Mouse (Mus musculus) forebrain, embryonic 11.5 days (tissue): ENCODE measurements at regions not wholly inside any gene's neighbourhood (a gene's known extent, or its start where the extent isn't known, plus 50 kb on each side); places are given as distances from the start of the nearest gene placed in this dataset.

Source experiments
- ATAC-seq: fragments of 200-750 bp; cut with Nextera tagmentation; replicated peaks from 2 replicates; pipeline ENCODE4 v1.8.0; 2017; ENCODE audit warnings: moderate TSS enrichment; ENCODE audit not compliant: low FRiP score
- DNase-seq: peaks from one replicate; pipeline ENCODE4 v3.0.0-alpha.2; 2017; ENCODE audit warnings: low spot score
- H3K27ac ChIP-seq: fragments of 300-500 bp; sonication (generic); 2 replicates; pipeline ENCODE4 v1.5.1; 2014; ENCODE audit warnings: low read depth, low read length
- H3K27me3 ChIP-seq: fragments of 300-500 bp; sonication (generic); 2 replicates; pipeline ENCODE4 v1.6.1; 2014; ENCODE audit warnings: mild to moderate bottlenecking, low read length, mixed read lengths; ENCODE audit not compliant: control insufficient read depth, insufficient read depth
- H3K36me3 ChIP-seq: fragments of 300-500 bp; sonication (generic); 2 replicates; pipeline ENCODE4 v1.6.1; 2014; ENCODE audit warnings: mild to moderate bottlenecking, low read length, moderate library complexity, mixed read lengths; ENCODE audit not compliant: control insufficient read depth, insufficient read depth
- H3K4me1 ChIP-seq: fragments of 300-500 bp; sonication (generic); replicated peaks from 2 replicates; pipeline ENCODE4 v1.6.1; 2014; ENCODE audit warnings: low read length, mixed read lengths; ENCODE audit not compliant: control insufficient read depth, insufficient read depth
- H3K4me2 ChIP-seq: fragments of 300-500 bp; sonication (generic); 2 replicates; pipeline ENCODE4 v1.6.1; 2014; ENCODE audit warnings: low read depth, mild to moderate bottlenecking, low read length, moderate library complexity, mixed read lengths; ENCODE audit not compliant: severe bottlenecking
- H3K4me3 ChIP-seq: fragments of 300-500 bp; sonication (generic); 2 replicates; pipeline ENCODE4 v1.5.1; 2014; ENCODE audit warnings: low read depth, low read length
- H3K9ac ChIP-seq: fragments of 300-500 bp; sonication (generic); 2 replicates; pipeline ENCODE4 v1.6.1; 2014; ENCODE audit warnings: low read length
- H3K9me3 ChIP-seq: fragments of 300-500 bp; sonication (generic); 2 replicates; pipeline ENCODE4 v1.6.1; 2016; ENCODE audit warnings: low read length, mixed read lengths; ENCODE audit not compliant: control insufficient read depth
- WGBS: fragments of 180-500 bp; shearing (Covaris S2); extraction: QIAGEN DNeasy Blood & Tissue Kit; methylation state at CpG from one replicate; pipeline ENCODE4 v1.1.7; 2014; 5-methylcytosine and 5-hydroxymethylcytosine counted together

DNA sequence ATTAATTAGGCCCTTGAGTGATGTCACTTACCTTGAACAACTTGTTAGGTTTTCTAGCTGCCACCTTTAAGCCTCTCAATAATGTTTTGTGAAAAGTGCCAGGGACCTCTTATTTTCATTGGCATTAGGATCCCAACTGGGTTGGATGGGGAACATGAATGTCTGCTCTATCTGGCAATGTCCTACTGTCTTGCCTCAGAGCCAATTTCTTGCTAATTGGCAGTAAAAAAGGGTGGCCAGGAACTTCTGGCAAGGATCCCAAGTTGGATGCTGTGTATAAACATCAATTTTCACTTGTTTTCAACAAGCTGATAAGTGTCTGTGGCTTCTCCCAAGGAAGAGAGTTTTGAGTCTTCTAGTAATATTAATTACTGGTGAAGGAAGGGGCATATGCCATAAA, 118.8 kb upstream of the Tgif2lx1 start:
- DNase-seq (no peak), ATAC-seq (no peak)

DNA sequence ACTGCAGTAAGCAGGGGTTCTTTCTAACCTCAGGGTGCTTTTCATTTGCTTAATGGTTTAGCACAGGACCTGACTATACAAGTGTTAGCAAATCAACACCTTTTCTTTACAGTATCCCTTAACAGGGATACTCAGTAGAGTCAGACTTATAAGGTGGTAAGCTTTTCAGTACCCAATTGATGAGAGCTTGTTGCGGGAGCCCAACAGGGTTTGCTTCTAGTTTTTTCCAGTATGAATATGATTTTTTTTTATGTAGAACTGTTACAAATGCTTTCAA, 115.7 kb upstream of the Tgif2lx1 start:
- DNase-seq (no peak), ATAC-seq (peak; percentile 55)
- H3K36me3 ChIP-seq, result no peaks in the 10 kb centered on the region
- H3K4me2 ChIP-seq, result no peak overlapping the region
- no peak overlapping the region for H3K4me3 ChIP-seq
- 45% methylated on average over 1 of the region's 1 CpGs for WGBS
- no peak overlapping the region for H3K27ac ChIP-seq
- H3K9ac ChIP-seq, result no peak overlapping the region
- no peaks in the 10 kb centered on the region for H3K9me3 ChIP-seq
- H3K4me1 ChIP-seq, result no peaks in the 10 kb centered on the region
- H3K27me3 ChIP-seq, result no peaks in the 10 kb centered on the region

More for the DNA sequence above, 118.8 kb upstream of the Tgif2lx1 start:
- Histone ChIP-seq H3K27me3 (no peaks in the 10 kb centered on the region), H3K4me2 (no peak overlapping the region), H3K9ac (no peak overlapping the region), H3K36me3 (no peaks in the 10 kb centered on the region), H3K4me1 (no peaks in the 10 kb centered on the region), H3K4me3 (no peak overlapping the region), H3K27ac (no peak overlapping the region), H3K9me3 (no peaks in the 10 kb centered on the region)

DNA sequence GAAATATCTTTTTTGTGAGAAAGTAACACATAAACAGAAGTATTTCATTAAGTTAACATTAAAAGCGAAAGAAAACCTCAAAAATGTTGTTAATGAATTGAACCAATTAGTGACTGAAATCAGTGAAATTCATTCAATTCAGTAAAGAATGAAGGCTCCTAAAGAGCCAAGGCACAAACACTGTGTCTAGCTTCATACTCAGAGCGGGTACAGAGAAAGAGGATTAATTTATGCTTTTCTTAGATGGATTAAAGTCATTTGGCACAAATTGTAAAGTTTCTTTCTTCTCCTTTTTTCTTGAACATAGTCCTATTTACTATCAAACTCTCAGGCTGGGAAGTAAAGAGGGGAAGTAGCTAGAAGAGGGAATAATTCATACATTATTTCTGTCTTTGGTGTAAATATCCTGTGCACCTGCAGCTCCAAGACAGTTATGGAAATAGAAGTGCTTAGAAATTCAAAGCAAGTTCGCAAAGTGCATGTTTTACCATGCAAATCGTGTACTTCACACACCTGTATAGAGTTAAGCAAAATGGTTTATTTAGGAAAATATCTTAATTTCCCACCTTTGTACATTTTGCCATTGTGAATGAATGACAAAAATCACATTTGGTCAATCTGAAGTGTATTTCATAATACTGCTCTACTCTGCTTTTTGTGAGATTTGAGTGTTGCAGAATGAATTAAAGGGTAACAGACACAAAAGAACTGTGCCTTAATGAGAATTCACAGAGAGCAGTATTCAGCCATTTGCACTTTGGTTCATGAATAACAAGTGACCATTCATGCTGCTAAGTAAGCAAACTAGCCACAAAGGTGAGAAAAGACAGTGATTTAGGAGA, 115.2 kb upstream of the Tgif2lx1 start:
- ATAC-seq, result peak; percentile 76

More for the DNA sequence above, 115.2 kb upstream of the Tgif2lx1 start:
- Histone ChIP-seq H3K9me3 (no peaks in the 10 kb centered on the region), H3K4me3 (no peak overlapping the region), H3K27me3 (no peaks in the 10 kb centered on the region), H3K27ac (no peak overlapping the region), H3K4me2 (no peak overlapping the region), H3K9ac (no peak overlapping the region), H3K4me1 (no peaks in the 10 kb centered on the region), H3K36me3 (no peaks in the 10 kb centered on the region)
- 37% methylated on average over 4 of the region's 4 CpGs for WGBS
- DNase-seq, result no peak
